Mouse (Mus musculus) layer of hippocampus, adult 9-11 months (tissue): ENCODE measurements around the gene Gm29609.

Experiments
- DNase-seq: peaks from one replicate; pipeline ENCODE4 v3.0.0; 2022

The Gm29609 gene

DNA sequence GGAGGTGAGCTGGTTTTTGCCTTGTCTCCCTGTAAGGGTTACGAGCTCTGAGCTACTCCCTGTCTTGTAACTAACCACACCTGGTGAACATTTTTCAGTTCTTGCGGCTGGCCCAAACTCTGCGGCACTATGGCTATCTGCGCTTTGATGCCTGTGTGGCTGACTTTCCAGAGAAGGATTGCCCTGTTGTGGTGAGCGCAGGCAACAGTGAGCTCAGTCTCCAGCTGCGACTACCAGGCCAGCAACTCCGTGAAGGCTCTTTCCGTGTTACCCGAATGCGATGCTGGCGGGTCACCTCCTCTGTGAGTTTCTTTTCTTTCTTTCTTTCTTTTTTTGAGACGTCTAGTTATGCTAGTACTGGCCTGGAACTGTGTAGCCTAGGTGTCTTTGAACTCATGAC, 17.4 kb upstream of the Gm29609 start:
- DNase-seq = no peak

- no peak for DNase-seq
Observed at GRCm38 (mm10) chr5:31196207-31196606, 16.5 kb upstream of the Gm29609 start.

GRCm38 (mm10) chr5:31195671-31196070, 16.0 kb upstream of the Gm29609 start:
- DNase-seq = peak; percentile 55

GRCm38 (mm10) chr5:31194486-31195485, 15.1 kb upstream of the Gm29609 start:
- DNase-seq = no peak

DNA sequence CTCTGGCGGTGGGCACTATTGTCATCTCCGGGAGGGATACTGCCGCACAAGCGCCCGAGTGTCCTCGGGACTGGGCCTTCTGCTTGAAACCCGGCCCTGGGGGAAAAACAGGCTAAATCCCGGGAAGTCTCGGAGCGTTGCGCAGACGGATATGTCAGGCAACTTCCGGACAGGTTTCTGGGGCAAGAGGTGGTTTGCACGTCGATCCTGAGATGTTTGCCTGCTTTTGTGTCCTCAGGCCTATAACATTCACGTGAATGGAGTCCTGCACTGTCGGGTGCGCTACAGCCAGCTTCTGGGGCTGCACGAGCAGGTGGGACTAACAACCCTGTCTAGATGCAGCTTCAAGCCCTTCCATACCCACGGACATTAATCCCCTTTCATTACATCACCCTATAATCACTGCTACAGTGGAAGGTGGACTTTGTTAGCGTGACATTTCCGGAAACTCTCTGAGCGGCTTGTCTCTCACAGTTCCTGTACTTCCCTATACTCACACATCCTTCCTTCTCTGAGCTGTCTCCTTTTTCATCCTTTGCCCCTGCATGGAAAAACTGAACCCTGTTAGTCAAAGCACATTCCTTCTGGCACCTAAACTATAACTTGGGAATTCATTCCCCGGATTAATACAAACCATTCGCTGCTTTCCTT, 14.0 kb upstream of the Gm29609 start:
- DNase-seq = no peak

- DNase-seq = peak; percentile 99
Observed at GRCm38 (mm10) chr5:31192939-31193630, 13.4 kb upstream of the Gm29609 start, which contains the start of the genes Snx17 and Eif2b4. TSS of gene Snx17 (plus strand) at chr5:31193227. TSS of gene Eif2b4 (minus strand) at chr5:31193430.

GRCm38 (mm10) chr5:31192045-31192938, 12.6 kb upstream of the Gm29609 start:
- DNase-seq = no peak

- no peak for DNase-seq
Observed at GRCm38 (mm10) chr5:31190201-31190600, 10.5 kb upstream of the Gm29609 start.

DNA sequence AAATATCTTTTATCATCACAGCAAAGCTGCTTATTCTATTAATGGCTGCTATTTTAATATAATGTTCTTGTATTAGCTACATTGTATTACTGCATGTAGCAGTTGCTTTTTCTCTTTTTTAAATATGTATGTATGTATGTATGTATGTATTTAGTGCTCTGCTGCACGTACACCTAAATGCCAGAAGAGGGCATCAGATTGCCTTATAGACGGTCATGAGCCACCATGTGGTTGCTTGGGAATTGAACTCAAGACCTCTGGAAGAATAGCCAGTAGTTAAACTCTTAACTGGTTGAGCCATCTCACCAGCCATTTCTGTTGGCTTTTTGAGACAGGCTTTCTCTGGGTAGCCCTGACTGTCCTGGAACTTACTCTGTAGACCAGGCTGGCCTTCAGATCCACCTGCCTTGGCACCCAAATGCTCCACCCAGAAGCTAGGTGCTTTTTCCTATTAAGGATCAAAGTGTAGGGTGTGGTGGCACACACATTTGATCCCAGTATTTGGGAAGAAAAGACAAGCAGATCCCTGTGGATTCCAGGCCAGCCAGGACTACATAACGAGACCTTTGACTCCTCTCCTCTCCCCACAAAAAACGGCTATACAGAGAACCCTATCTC, 8.6 kb upstream of the Gm29609 start:
- DNase-seq = no peak

- no peak for DNase-seq
Observed at GRCm38 (mm10) chr5:31183678-31184077, 4.0 kb upstream of the Gm29609 start.

GRCm38 (mm10) chr5:31181183-31181770, 1.6 kb upstream of the Gm29609 start:
- no peak for DNase-seq

GRCm38 (mm10) chr5:31179301-31179765, 378 bp downstream of the Gm29609 start:
- DNase-seq = no peak

DNA sequence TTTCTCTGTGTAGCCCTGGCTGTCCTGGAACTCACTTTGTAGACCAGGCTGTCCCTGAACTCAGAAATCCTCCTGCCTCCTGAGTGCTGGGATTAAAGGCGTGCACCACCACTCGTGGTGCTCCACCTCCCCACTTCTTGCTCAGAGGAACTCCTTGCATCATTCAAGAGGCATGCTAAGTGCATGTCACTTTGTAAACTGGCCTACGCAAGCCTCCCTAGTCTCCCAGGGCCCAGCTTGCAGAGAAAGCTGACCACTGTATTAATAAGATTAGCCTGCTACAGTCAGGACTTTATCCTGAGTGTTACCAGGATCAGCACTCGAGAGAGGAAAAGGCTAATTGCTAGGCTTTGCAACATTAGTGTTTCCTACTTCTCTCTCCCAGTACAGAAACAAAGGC, 11.1 kb downstream of the Gm29609 start:
- DNase-seq = no peak

- no peak for DNase-seq
Observed at GRCm38 (mm10) chr5:31164878-31165277, 14.8 kb downstream of the Gm29609 start.

DNA sequence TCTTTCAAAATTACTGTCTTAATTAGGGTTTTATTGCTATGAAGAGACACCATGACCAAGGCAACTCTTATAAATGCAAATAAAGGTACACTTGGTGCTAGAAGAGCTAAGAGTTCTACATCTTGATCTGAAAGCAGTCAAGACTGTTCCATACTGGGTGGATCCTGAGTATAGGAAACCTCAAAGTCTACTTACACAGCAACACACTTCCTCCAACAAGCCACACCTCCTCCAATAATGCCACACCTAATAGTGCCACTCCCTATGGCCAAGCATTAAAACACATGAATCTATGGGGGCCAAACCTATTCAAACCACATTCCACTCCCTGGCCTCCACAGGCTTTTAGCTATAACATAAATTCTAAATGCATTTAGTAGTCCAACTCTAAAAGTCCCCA, 17.2 kb downstream of the Gm29609 start:
- DNase-seq = no peak

GRCm38 (mm10) chr5:31154152-31154553, 25.6 kb downstream of the Gm29609 start, which contains the start of gene Mpv17:
TSS of gene Mpv17 (minus strand) at chr5:31154251.
- peak; percentile 87 for DNase-seq

GRCm38 (mm10) chr5:31153516-31154151, 26.1 kb downstream of the Gm29609 start:
- DNase-seq = no peak

GRCm38 (mm10) chr5:31151746-31152145, 28.0 kb downstream of the Gm29609 start:
- no peak for DNase-seq

DNA sequence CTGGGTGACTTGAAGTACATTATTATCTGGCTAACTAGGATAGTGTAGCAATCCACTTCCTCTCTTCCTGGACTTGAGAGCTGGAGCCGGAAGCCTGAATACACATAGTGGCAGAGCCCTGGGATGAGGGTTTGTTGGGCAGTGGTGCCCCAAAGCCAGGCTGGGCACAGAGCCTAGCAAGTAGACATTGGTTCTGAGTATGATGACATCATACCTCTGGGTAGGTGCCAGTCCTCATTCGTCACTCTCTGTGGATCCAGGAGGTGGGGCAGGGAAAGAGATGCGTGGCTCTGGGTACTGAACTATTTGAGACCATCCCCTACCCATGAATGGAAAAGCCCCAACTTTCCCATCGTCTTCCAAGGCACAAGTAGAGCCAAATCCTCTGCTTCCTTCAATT, 29.9 kb downstream of the Gm29609 start:
- no peak for DNase-seq

- no peak for DNase-seq
Observed at GRCm38 (mm10) chr5:31138968-31139425, 40.7 kb downstream of the Gm29609 start.
